Mouse (Mus musculus) lung, adult 2 months (tissue): ENCODE data around the gene Akp3. TPM values are rescaled to one million over a fixed set of nuclear protein-coding genes. Genes with fewer than 3 reads are reported as not detected.

Source experiments
- DNase-seq: peaks from one replicate; pipeline ENCODE4 v3.0.0; 2022
- H3K4me1 ChIP-seq: fragments of 200-500 bp; 2 replicates; pipeline ENCODE4 v1.6.1; 2011; ENCODE audit warnings: low read length; ENCODE audit not compliant: control insufficient read depth, insufficient read depth
- H3K4me3 ChIP-seq: fragments of 200-500 bp; replicated peaks from 2 replicates; pipeline ENCODE3; 2011; ENCODE audit warnings: low read depth, mild to moderate bottlenecking, control low read depth, low read length; ENCODE audit errors: extremely low read depth
- CTCF ChIP-seq: fragments of 200-500 bp; IDR thresholded peaks from 2 replicates; pipeline ENCODE4 v1.5.1; 2011; ENCODE audit warnings: mild to moderate bottlenecking, low read length, control low read depth; ENCODE audit not compliant: insufficient read depth
- POLR2A ChIP-seq: fragments of 200-500 bp; IDR thresholded peaks from 2 replicates; pipeline ENCODE4 v1.6.1; 2011; ENCODE audit warnings: low read depth, mild to moderate bottlenecking, control low read depth, low read length, borderline replicate concordance; ENCODE audit errors: extremely low read depth
- WGBS: fragments of 180-500 bp; shearing (Covaris S2); methylation state at CpG from one replicate; pipeline ENCODE4 v1.1.7; 2018; 5-methylcytosine and 5-hydroxymethylcytosine counted together
- polyA plus RNA-seq: library from polyadenylated mRNA; depleted of rRNA; stranded (reverse); fragments of >200 nt; gene quantifications from 2 replicates; pipeline ENCODE4 v1.2.3, GENCODE M21; 2012; rRNA removed

The Akp3 gene
- polyA plus RNA-seq, 1 experiment, result not detected

DNA sequence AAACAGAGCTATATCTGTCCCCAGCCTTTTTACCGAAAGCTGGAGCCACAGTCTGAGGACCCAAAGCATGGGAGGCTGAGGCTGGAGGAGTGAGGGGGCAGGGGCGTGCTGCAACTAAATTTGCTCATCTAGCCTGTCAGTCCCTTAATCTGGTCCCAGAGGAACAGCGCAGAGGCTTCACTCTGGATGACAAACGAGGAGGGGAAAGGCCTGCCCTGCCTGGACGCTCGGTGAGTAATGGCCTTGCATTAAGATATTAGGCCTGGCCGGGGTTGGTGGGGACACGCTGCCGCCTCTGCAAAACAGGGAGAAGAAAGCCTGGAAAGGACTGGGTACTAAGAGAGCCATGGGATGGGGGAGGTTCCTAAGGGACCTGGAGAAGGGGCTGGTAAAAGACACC, 47.5 kb downstream of the Akp3 start:
- H3K4me3 ChIP-seq, result no peak overlapping the region
- no peak for DNase-seq
- WGBS, result 48% methylated on average over 9 of the region's 9 CpGs
- no peaks in the 10 kb centered on the region for H3K4me1 ChIP-seq
- no peak for TF ChIP-seq CTCF
- no peak for TF ChIP-seq POLR2A

DNA sequence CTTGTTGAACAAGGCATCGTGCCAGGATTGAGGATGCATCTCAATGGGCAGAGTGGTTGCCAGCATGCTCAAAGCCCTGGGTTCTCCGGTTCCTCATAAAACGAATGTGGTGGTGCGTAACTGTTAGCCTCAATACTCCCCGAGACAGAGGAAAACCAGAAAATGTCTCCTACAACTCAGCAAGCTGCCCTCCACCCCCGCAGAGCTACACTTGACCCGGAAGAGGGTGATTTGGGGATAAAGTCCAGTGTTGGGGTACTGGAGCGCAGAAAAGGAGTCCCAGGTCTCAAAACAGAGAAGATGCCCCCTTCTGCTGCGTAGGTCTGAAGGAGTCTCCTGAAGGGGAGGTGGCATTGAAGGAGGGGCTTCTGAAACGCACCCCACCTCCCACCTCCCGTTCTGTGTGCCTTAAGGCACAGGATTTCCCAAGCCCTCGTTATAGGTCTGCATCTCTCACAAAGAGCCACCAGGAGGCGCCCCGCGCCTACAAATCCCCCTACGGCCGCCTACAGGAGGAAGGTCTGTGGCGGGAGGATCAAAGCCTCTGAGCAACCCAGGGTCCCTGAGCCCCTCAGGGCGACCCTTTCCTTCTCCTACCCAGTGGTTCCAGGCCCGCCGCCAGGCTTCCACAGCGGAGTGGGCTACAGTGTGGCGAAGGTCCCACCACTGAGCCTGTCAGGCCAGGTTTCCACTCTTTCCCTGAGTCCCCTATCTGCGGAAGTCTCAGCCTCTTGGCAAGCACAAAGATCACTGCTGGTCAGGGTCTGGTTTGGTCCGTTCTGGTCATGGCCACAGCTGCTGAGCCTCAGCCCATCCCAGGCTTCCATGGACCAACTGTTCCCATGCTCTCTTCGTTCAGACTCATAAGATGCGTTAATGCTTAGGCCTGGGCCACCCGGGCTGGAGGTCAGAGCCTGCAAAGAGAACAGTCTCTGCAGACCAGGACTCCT, 49.5 kb downstream of the Akp3 start:
- Histone ChIP-seq H3K4me3 (no peak overlapping the region), H3K4me1 (no peaks in the 10 kb centered on the region)
- DNase-seq, result peak; percentile 49
- WGBS, result 26% methylated on average over 28 of the region's 28 CpGs
- peak; percentile 64 for TF ChIP-seq CTCF
- TF ChIP-seq POLR2A, result no peak

DNA sequence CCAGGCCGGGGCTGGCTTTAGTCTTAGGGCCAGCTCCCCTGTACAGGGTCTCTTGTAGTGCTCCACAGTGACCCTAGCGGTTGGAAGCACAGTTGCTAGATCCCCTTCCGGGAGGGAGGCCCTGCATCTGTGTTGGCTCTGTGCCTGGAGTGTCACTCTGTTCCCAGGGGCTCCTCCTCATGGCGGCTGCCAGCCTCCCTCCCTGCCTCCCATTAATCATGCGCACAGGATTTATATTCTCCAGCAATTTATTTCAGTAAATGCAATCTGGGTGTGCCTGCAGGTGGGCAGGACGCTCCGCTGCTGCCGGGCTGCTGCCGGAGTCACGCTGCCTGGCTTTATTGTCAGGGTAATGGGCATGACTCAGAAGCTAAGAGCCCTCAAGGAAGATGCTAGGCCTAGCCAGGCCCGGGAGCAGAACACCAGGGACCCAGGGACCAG, 51.1 kb downstream of the Akp3 start:
- Histone ChIP-seq H3K4me1 (no peaks in the 10 kb centered on the region), H3K4me3 (no peak overlapping the region)
- no peak for TF ChIP-seq POLR2A
- TF ChIP-seq CTCF, result 0 out of 2 replicates have a peak, but pooled peaks have one; percentile 11
- 21% methylated on average over 11 of the region's 11 CpGs for WGBS
- no peak for DNase-seq

Other genes with a start within 250 kb of the Akp3 start
- 0.07 TPM in 1 of 2 replicates, not detected in the other for gene Alppl2, start 35.0 kb upstream of the Akp3 start, polyA plus RNA-seq
- gene Alpi, start 23.4 kb upstream of the Akp3 start, polyA plus RNA-seq, result 0.42 TPM in 1 of 2 replicates, not detected in the other
- not detected in 2 replicates for gene Ecel1, start 31.5 kb downstream of the Akp3 start, polyA plus RNA-seq
- not detected in 2 replicates for gene Prss56, start 58.3 kb downstream of the Akp3 start, polyA plus RNA-seq
- 0.56 TPM in 1 of 2 replicates, not detected in the other for gene Chrnd, start 65.6 kb downstream of the Akp3 start, polyA plus RNA-seq
- gene Chrng, start 79.7 kb downstream of the Akp3 start, polyA plus RNA-seq, result 0.24 TPM in 1 of 2 replicates, not detected in the other
- gene Eif4e2, start 88.9 kb downstream of the Akp3 start, polyA plus RNA-seq, result 17.2 and 26.6 TPM in 2 replicates
- gene Efhd1, start 139.4 kb downstream of the Akp3 start, polyA plus RNA-seq, result 1.7 and 3.0 TPM in 2 replicates
- 20.2 and 30.4 TPM in 2 replicates for gene Gigyf2, start 202.0 kb downstream of the Akp3 start, polyA plus RNA-seq